Mouse (Mus musculus) right cerebral cortex, postnatal 36 days (tissue): ENCODE measurements around the gene Tbc1d23.
"Not testable (repeated sequence)": the region's sequence is repeated elsewhere in the genome, so short reads cannot be mapped to it uniquely, and the experiment has no call there.

Experiments
- DNase-seq, 2 experiments: peaks; one replicate each; pipeline ENCODE4 v3.0.0; 2022; ENCODE audit warnings: low spot score in 2 of 2, mixed read lengths in 1 of 2

Tbc1d23 gene

GRCm38 (mm10) chr16:57231089-57231936 is at the start of gene Tbc1d23:
TSS of gene Tbc1d23 (minus strand) at chr16:57231504.
- DNase-seq = peak; percentile 97 to 98

GRCm38 (mm10) chr16:57280221-57281217 is 49.2 kb upstream of the Tbc1d23 start:
- peak in 1 of 2 experiments; percentile 13 for DNase-seq

- DNase-seq = no peak
Observed at GRCm38 (mm10) chr16:57278976-57279626, 47.8 kb upstream of the Tbc1d23 start.

DNA sequence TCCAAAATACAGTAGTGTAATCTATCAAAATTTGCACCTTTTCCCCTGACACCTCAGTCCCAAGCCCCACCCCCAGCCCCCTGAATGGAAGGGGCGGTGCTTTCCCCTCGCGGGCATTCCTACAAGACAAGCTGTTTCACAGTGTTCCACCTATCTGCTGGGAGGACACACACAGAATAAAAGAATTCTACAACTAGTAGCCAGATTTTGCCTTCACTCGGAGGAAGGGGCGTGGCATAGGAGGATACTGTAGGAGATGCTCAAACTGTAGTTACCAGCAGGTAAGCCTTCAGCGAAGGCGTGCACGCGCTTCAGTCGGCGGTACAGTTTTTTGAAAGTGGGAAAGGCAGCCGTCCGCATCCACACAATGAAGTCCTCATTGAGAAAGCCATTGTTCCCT is 38.4 kb upstream of the Tbc1d23 start:
- DNase-seq = no peak

DNA sequence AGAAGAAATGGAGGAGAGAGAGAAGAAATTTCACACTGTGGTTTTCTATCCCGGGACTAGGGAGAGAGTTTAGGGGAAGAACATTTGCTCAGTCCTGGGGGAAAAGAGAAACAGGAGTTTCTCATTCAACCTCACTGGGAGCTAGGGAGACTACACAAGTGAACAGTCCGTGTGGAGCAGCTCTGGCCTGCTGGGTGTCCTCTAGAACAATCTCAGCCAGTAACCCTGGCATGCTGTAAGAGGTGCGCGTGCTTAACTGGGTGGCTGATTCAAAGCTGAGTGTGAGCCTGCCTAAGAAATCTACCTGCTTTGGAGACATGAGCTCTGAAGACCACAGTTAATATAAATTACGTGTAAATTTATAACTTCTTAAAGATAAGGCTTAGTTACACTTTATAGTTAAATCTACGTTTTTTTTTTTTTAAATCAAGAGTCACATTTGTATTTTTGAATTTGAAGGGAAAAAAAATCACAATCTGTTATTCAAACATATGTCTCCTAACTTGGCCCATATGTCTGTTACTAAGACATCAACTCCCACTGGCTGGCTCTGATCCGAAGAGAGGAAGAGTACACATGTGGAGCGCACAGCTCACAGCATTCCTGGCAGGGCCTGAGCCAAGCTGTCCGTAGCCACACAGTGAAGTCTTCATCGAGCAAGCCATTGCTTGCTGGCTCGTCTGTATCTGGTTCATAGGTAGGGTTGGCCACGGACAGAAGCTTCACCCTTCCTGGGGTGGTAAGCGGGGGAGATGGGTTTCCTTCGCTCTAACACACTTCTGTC is 36.9 kb upstream of the Tbc1d23 start:
- DNase-seq = peak; percentile 59 to 76

GRCm38 (mm10) chr16:57267068-57267467 is 35.8 kb upstream of the Tbc1d23 start:
- DNase-seq = no peak

GRCm38 (mm10) chr16:57260152-57260551 is 28.8 kb upstream of the Tbc1d23 start:
- DNase-seq = no peak

GRCm38 (mm10) chr16:57259356-57260083 is 28.2 kb upstream of the Tbc1d23 start:
- DNase-seq = no peak

- DNase-seq = no peak
Observed at GRCm38 (mm10) chr16:57251589-57252421, 20.5 kb upstream of the Tbc1d23 start.

DNA sequence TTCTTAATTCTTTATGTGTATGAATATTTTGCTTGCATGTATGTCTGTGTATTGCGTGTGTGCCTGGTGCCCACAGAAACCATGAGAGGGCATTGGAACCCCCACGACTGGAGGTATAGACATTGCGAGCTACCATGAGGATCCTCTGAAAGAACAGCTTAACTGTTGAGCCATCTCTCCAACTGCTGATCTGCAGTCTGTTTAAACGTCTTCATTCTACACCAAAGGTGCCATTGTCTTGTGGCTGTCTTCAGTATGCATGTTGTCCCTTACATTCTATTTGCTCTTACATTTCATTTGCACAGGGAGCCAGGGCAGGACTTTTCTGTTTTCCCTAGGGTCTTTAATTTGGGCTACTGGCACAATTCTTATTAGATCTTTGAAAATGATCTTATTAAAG is 19.7 kb upstream of the Tbc1d23 start:
- no peak for DNase-seq

DNA sequence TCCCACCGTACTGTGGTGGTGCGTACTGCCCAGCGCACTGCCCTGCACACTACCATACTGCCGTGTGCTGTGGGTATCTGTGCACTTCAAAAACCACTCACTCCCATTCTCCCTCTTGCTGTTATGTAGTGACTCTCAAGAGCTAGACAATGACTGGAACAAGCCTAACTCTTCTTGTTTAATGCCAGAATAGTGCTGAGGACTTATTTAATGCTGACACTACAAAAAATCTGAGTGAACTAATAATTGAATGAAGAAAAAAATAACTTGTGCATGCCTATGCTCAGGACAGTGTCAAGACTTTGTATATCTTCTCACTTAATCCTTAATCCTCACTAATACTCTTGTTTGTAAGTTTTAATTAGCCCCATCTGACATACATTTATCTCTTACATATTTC is 16.2 kb upstream of the Tbc1d23 start:
- DNase-seq = no peak

DNA sequence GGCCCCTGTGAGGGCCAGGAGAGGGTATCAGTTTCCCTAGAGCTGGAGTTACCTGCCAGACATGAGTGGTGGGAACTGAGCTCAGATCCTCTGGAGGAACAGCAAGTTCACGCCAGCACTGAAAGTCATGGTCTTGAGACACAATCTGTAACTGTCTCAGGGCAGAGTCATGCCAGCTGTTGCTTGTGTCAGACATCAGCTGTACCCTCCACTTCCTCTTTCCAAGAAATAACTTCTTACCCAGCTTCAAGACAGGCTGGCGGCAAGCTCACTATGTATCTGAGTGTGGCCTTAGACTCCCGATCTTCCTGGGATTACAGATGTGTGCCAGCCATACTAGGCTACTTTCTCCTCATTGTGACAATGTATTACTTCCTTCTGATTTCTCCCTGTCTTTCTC is 15.3 kb upstream of the Tbc1d23 start:
- no peak for DNase-seq

DNA sequence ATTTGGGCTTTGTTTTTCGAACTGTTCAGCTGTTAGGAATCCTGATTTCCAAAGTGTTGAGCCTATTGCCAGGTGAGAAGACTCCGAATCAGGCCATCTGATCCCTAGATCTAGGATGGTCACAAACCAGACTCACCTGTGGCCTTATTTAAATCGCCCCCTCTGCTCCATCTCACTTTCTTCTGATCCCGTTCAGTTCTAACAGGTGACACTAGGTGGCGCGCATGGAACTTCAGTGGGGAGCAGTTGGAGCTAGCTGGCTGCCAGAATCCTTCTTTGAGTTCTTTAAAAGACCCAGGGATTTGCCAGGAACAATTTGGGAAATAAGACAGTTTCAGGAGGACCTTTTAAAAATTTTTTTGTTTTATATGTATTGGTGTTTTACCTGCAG is 12.5 kb upstream of the Tbc1d23 start:
- peak; percentile 56 to 58 for DNase-seq

GRCm38 (mm10) chr16:57243205-57243857 is 12.0 kb upstream of the Tbc1d23 start:
- no peak for DNase-seq

DNA sequence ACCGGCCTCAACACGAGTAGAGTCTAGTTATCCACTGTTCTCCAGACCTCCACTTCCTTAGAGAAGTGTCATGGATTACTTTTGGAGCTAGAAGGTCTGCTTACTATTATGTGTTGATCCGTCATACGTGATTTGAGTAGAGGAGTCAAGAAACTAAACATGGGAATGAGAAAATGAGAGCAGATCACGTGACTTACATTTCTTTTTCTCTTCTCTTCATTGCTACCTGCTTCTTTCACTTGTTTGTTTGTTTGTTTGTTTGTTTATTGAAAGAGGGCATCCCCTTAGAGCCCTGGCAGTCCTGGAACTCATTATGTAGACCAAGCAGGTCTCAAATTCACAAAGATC is 11.5 kb upstream of the Tbc1d23 start:
- no peak for DNase-seq

DNA sequence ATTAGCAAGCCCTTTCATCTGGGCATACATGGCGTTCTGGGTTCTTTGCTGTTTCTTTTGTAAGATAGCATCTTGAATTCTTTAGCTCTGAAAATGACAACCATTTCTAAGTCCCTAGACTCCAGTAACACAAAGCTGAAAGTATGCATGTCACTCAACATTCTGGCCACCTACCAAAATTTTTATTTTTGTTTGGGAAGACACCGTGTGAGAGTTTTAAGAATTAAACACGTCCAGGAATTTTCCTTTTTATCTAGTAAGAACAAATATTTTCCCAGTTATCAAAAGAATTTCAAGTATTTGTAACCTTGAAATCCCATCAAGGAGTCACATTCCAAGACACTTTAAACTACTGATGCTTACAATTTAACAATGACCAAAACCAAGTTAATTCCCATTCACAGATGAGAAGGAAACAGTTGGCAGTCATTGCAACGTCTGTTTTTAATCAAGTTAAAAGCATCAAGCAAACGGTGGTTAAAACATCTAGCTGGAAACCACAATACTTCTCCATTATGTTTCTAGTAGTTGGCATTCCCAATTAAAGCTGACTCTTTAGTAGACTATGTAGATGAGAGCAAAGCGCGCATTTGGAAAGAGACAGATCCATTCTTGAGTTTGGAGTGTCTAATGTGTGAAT is 4.7 kb upstream of the Tbc1d23 start:
- no peak for DNase-seq

DNA sequence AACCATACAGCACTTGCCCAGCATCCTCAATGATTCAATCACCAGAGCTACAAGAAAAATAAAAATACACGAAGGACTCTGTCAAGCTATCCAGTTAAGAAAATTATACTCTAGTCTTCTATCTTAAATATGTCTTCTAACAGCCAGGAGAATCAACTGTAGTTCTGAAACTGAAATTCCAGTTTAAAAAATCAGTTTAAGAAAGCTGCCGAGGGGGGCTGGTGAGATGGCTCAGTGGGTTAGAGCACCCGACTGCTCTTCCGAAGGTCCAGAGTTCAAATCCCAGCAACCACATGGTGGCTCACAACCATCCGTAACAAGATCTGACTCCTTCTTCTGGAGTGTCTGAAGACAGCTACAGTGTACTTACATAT is 620 bp upstream of the Tbc1d23 start:
- not testable (repeated sequence) for DNase-seq

DNA sequence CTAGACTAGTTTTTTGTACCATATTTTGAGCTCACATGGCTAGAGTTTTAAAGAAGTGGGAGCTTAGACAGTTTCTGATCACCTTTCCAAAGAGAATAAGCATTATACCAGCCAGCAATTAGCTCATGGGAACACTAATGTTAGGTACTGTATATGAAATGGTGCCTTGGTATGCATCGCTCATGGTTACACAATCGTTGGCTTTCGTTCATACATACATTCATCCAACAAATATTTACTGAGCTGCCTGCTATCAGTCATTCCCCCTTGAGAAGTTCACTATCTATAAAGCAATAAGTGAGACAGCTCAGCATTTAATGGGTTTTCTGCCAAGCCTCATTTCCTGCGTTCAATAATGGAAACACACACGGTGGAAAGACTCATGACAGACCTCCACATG is 4.9 kb downstream of the Tbc1d23 start:
- no peak for DNase-seq

GRCm38 (mm10) chr16:57220361-57220760 is 10.9 kb downstream of the Tbc1d23 start:
- DNase-seq = no peak
